Mouse (Mus musculus) 3134 (cell line): Measurements from ENCODE around the gene Gck.

Source experiments
- DNase-seq: peaks from one replicate; pipeline ENCODE4 v3.0.0-alpha.2; 2011; ENCODE audit warnings: low spot score; ENCODE audit not compliant: insufficient read length; ENCODE audit errors: extremely low read depth

Gck gene

GRCm38 (mm10) chr11:5949586-5950352 lies at the start of gene Gck:
TSS of gene Gck (minus strand) at chr11:5950081.
- no peak for DNase-seq

- no peak for DNase-seq
Observed at GRCm38 (mm10) chr11:5998472-5998871, 48.6 kb upstream of the Gck start.

- peak; percentile 56 for DNase-seq
Observed at GRCm38 (mm10) chr11:5995989-5996388, 46.1 kb upstream of the Gck start.

GRCm38 (mm10) chr11:5994880-5995279 lies 45.0 kb upstream of the Gck start:
- DNase-seq, result no peak

GRCm38 (mm10) chr11:5994212-5994611 lies 44.3 kb upstream of the Gck start:
- DNase-seq, result no peak

GRCm38 (mm10) chr11:5990910-5991309 lies 41.0 kb upstream of the Gck start:
- peak; percentile 47 for DNase-seq

GRCm38 (mm10) chr11:5989954-5990593 lies 40.2 kb upstream of the Gck start:
- DNase-seq, result no peak

GRCm38 (mm10) chr11:5988126-5988525 lies 38.2 kb upstream of the Gck start:
- no peak for DNase-seq

- DNase-seq, result no peak
Observed at GRCm38 (mm10) chr11:5983629-5984028, 33.7 kb upstream of the Gck start.

- no peak for DNase-seq
Observed at GRCm38 (mm10) chr11:5981323-5981722, 31.4 kb upstream of the Gck start.

- no peak for DNase-seq
Observed at GRCm38 (mm10) chr11:5980561-5980960, 30.7 kb upstream of the Gck start.

- no peak for DNase-seq
Observed at GRCm38 (mm10) chr11:5980108-5980507, 30.2 kb upstream of the Gck start.

GRCm38 (mm10) chr11:5979088-5979487 lies 29.2 kb upstream of the Gck start:
- DNase-seq, result no peak

GRCm38 (mm10) chr11:5976106-5976505 lies 26.2 kb upstream of the Gck start:
- no peak for DNase-seq

- no peak for DNase-seq
Observed at GRCm38 (mm10) chr11:5975068-5975467, 25.2 kb upstream of the Gck start.

GRCm38 (mm10) chr11:5974053-5974452 lies 24.2 kb upstream of the Gck start:
- no peak for DNase-seq

GRCm38 (mm10) chr11:5973151-5973550 lies 23.3 kb upstream of the Gck start:
- no peak for DNase-seq

GRCm38 (mm10) chr11:5971202-5971601 lies 21.3 kb upstream of the Gck start:
- DNase-seq, result no peak

- no peak for DNase-seq
Observed at GRCm38 (mm10) chr11:5968223-5968622, 18.3 kb upstream of the Gck start.

GRCm38 (mm10) chr11:5966751-5967150 lies 16.9 kb upstream of the Gck start:
- no peak for DNase-seq

- DNase-seq, result no peak
Observed at GRCm38 (mm10) chr11:5965865-5966264, 16.0 kb upstream of the Gck start.

GRCm38 (mm10) chr11:5960051-5960450 lies 10.2 kb upstream of the Gck start:
- no peak for DNase-seq
